9 mouse cellular contexts compared by ENCODE assay signal in the genomic region with DNA sequence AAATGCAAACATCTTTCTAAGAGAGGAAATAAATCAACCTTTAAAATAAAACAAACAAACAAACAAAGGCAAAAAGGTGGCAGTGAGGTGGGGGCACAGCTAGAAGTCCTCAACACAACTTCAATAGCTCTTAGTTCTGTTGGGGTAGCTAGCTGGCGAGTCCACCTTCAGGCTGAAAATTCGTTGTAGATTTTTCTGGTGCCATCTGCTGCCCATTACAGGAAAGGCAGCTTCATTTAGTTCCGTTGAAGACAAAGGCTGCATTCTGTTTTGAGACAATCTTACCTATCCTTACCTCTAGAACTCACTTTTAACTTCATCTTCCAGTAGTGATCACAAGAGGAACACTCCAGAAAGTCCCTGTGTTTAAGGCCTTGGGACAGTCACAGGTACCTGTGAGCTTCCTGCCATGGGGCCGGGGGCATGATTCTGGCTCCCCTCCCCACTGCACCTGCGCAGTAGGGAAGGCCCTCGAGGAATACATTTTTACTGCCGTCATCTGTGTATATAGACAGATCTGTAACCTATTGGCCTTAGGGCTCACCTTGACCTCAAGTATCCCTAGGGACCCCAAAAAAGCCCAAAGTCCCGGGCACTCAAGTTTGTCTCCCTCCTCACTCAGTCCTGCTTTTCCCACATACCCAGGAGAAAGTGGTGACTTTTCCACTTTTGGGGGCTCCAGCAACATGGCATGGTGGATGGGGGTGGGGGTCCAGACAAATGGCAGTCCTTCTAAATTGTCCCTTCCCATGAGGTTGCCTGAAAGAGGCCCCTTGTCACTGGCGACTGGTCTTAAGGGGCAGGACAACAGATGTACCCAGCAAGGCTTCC. TPM values are rescaled to one million over a fixed set of nuclear protein-coding genes. Genes with fewer than 3 reads are reported as not detected.
A peak's percentile ranks its signal among the peaks of the same experiment; 100 is the strongest.
DNase-seq lines count a peak whose midpoint lies in the region; ATAC-seq and TF ChIP-seq lines count a peak whose summit lies in the region.
"Had no signal": no experiment of that assay in that cellular context is flagged by ENCODE, and none has a peak within 500 bp of the region (broad histone marks: within the 10 kb centered on the region; RNA-seq: fewer than 3 reads in every experiment).

No protein-coding gene starts in this region.

- H3K27me3 ChIP-seq in forebrain, embryonic 16.5 days (replicated peaks; ENCODE audit: control insufficient read depth, insufficient read depth, low read length), result 0 out of 2 replicates have a peak, but pooled peaks cover 8% of the 10 kb centered on the region
- no peaks in the 10 kb centered on the region; the same call in 1 of the 2 replicates for H3K27me3 ChIP-seq in lung, postnatal 0 days (replicated peaks; ENCODE audit: insufficient read depth, low read length)

- no peak overlapping the region for H3K9ac ChIP-seq in forebrain, embryonic 16.5 days (replicated peaks; ENCODE audit: low read depth, low read length)
- no peak overlapping the region for H3K9ac ChIP-seq in lung, postnatal 0 days (replicated peaks; ENCODE audit: low read depth)

- TF ChIP-seq EP300 in lung, postnatal 0 days (IDR thresholded peaks at IDR 0.05), result no peak

- TF ChIP-seq CTCF in lung, postnatal 0 days (IDR thresholded peaks at IDR 0.05), result peak; percentile 81

- no peaks in the 10 kb centered on the region for H3K9me3 ChIP-seq in forebrain, embryonic 16.5 days (ENCODE audit: control insufficient read depth, low read length)
- H3K9me3 ChIP-seq in lung, postnatal 0 days (ENCODE audit: low read length), result no peaks in the 10 kb centered on the region

- 50% methylated on average over 9 of the region's 9 CpGs for WGBS in forebrain, embryonic 16.5 days
- WGBS in lung, postnatal 0 days, result 46% methylated on average over 9 of the region's 9 CpGs

- H3K27ac ChIP-seq in forebrain, embryonic 16.5 days (ENCODE audit: low read length), result no peak overlapping the region
- no peak overlapping the region for H3K27ac ChIP-seq in lung, postnatal 0 days (ENCODE audit: low read length)
- H3K27ac ChIP-seq: macrophage had no signal

- H3K36me3 ChIP-seq in forebrain, embryonic 16.5 days (ENCODE audit: control insufficient read depth, insufficient read depth), result no peaks in the 10 kb centered on the region
- no peaks in the 10 kb centered on the region for H3K36me3 ChIP-seq in lung, postnatal 0 days (ENCODE audit: insufficient read depth, low read length)

- ATAC-seq in forebrain, embryonic 16.5 days, result peak; percentile 36; the same call in 1 of the 2 replicates
- ATAC-seq in lung, postnatal 0 days, result no peak
- ATAC-seq in granulocyte monocyte progenitor cell, adult 5-6 weeks (replicated peaks; ENCODE audit: poor library complexity, severe bottlenecking), result no peak

- peak; percentile 61 for DNase-seq in urinary bladder, postnatal 14 days (ENCODE audit: low spot score)
- no peak for DNase-seq in urinary bladder, adult 18-20 months (ENCODE audit: low spot score in 2 of 2)
- DNase-seq in brain, adult 2 months (ENCODE audit: low read depth, low spot score), result peak; percentile 78
- peak; percentile 65 for DNase-seq in kidney, adult 18-20 months
- peak; percentile 74 for DNase-seq in lung, postnatal 0 days (ENCODE audit: low spot score)
- peak; percentile 81 for DNase-seq in retina, embryonic 14.5 days (ENCODE audit: low spot score)

- no peak overlapping the region for H3K4me2 ChIP-seq in forebrain, embryonic 16.5 days (ENCODE audit: low read length)
- no peak overlapping the region for H3K4me2 ChIP-seq in lung, postnatal 0 days (replicated peaks; ENCODE audit: low read depth, low read length)

- peaks cover 7% of the 10 kb centered on the region; the same call in 1 of the 2 replicates for H3K4me1 ChIP-seq in forebrain, embryonic 16.5 days (replicated peaks; ENCODE audit: control insufficient read depth, insufficient read depth, low read length)
- peaks cover 9% of the 10 kb centered on the region; the same call in 1 of the 2 replicates for H3K4me1 ChIP-seq in lung, postnatal 0 days (ENCODE audit: insufficient read depth, low read depth, low read length)

- no peak overlapping the region for H3K4me3 ChIP-seq in forebrain, embryonic 16.5 days (replicated peaks; ENCODE audit: low read length)
- H3K4me3 ChIP-seq in lung, postnatal 0 days (ENCODE audit: low read depth, low read length), result no peak overlapping the region

RNA-seq across cellular contexts. Expression of gene Prnd, which starts 0.7 kb away (rescaled TPM):
- polyA plus RNA-seq in forebrain, embryonic 16.5 days (2015; fragmentation: Nextera tagmentation; extraction: Ambion mirVana), result 11.2 and 12.8 TPM in 2 replicates
- 3.5 and 6.0 TPM in 2 replicates for polyA plus RNA-seq in lung, postnatal 0 days (2015; fragmentation: Nextera tagmentation; extraction: Ambion mirVana)
- not detected in 2 replicates for total RNA-seq in granulocyte monocyte progenitor cell, adult 5-6 weeks (2014; fragmentation: Nextera tagmentation)
- total RNA-seq in granulocyte monocyte progenitor cell, adult 5-6 weeks (2017), result not detected in 2 replicates
- polyA plus RNA-seq: macrophage had no signal

RNA-seq across cellular contexts. Expression of gene Prn, which starts 40.2 kb away (rescaled TPM):
- polyA plus RNA-seq in forebrain, embryonic 16.5 days (2015; fragmentation: Nextera tagmentation; extraction: Ambion mirVana), result 0.48 TPM in 1 of 2 replicates, not detected in the other
- polyA plus RNA-seq in lung, postnatal 0 days (2015; fragmentation: Nextera tagmentation; extraction: Ambion mirVana), result not detected in 2 replicates
- not detected in 2 replicates for total RNA-seq in granulocyte monocyte progenitor cell, adult 5-6 weeks (2014; fragmentation: Nextera tagmentation)
- total RNA-seq in granulocyte monocyte progenitor cell, adult 5-6 weeks (2017), result not detected in 2 replicates
- polyA plus RNA-seq: macrophage had no signal

RNA-seq across cellular contexts. Expression of gene Prnp, which starts 40.3 kb away (rescaled TPM):
- 204 and 205 TPM in 2 replicates for polyA plus RNA-seq in forebrain, embryonic 16.5 days (2015; fragmentation: Nextera tagmentation; extraction: Ambion mirVana)
- polyA plus RNA-seq in lung, postnatal 0 days (2015; fragmentation: Nextera tagmentation; extraction: Ambion mirVana), result 135 and 142 TPM in 2 replicates
- 1.2 TPM in 1 of 2 replicates, not detected in the other for total RNA-seq in granulocyte monocyte progenitor cell, adult 5-6 weeks (2014; fragmentation: Nextera tagmentation)
- total RNA-seq in granulocyte monocyte progenitor cell, adult 5-6 weeks (2017), result 1.6 and 2.9 TPM in 2 replicates

Comparison
In these comparisons a context has a peak if more than half of its experiments do, and no peak if none do; other contexts are left out.
1. DNase-seq: peak in urinary bladder, postnatal 14 days (single experiment), brain, adult 2 months (single experiment), kidney, adult 18-20 months (single experiment), lung, postnatal 0 days (single experiment) and retina, embryonic 14.5 days (single experiment); none in urinary bladder, adult 18-20 months (0 of 2).